Mouse (Mus musculus) megakaryocyte, embryonic 14.5 days (primary cell): ENCODE measurements around the gene Ccdc113.

Experiments used
- FLI1 ChIP-seq: IDR thresholded peaks from 2 replicates; pipeline ENCODE4 v1.6.1; 2012; ENCODE audit warnings: low read length, inconsistent platforms, mixed read lengths
- GATA1 ChIP-seq: IDR thresholded peaks from 3 replicates; pipeline ENCODE4 v1.6.1; 2012; ENCODE audit warnings: mixed read lengths, low read length, inconsistent platforms, borderline replicate concordance

DNA sequence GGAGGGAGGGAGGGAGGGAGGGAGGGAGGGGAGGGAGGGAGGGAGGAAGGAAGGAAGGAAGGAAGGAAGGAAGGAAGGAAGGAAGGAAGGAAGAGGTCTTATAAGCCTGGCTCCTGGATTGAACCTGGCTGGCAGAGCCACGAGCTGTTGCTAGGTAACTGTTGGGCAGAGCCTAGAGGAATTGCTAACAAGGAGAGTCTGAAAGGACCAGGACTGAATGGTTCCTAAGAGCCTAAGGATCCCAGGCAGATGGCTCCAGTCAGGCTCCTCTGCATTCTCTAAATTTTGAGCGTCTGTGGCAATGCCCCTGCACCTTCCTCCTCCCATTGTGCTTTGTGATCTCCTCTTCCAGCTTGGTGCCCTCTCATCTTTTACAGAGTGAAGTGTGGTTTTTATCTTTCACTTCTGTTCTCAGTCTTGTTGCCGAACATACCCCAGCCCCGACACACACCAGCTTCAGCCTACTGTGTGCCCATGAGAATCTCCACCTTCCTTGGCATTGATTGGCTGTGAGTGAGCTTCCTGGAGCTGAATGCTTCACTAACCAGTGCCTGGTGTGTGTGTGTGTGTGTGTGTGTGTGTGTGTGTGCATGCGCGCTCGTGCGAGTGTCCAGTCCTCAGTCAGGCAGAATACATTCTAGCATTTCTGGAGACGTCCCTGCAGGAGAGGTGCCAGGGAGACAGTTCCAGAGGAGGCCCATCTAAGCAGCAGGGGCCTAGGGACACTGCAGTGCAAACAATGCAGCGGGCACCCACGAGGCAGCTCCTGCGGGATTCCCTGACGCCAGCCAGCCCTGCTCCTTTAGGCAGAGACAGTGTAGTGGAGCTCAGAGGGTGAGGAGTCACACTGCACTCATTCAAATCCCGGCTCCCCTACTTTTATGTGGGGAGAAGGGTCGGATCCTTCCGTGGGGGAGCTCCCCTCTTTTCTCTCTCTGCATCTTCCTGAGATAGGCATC is 16.3 kb downstream of the Ccdc113 start:
- no peak for TF ChIP-seq GATA1
- TF ChIP-seq FLI1, result no peak
